Mouse (Mus musculus): ENCODE measurements at regions not wholly inside any gene's neighbourhood (a gene's known extent, or its start where the extent isn't known, plus 50 kb on each side); places are given as distances from the start of the nearest gene placed in this dataset.
A peak's percentile ranks its signal among the peaks of the same experiment; 100 is the strongest.
"Not testable (repeated sequence)": the region's sequence is repeated elsewhere in the genome, so short reads cannot be mapped to it uniquely, and the experiment has no call there.

- not testable (repeated sequence) for DNase-seq (ENCODE audit: low spot score in 2 of 2)
Observed at GRCm38 (mm10) chr9:6845281-6845680, 339.0 kb downstream of the Dync2h1 start.

GRCm38 (mm10) chr9:6834936-6835335, 349.3 kb downstream of the Dync2h1 start:
- not testable (repeated sequence) for DNase-seq (ENCODE audit: low spot score in 2 of 2)

GRCm38 (mm10) chr9:6834470-6834869, 349.8 kb downstream of the Dync2h1 start:
- no peak for DNase-seq (ENCODE audit: low spot score in 2 of 2)

- no peak for DNase-seq (ENCODE audit: low spot score in 2 of 2)
Observed at GRCm38 (mm10) chr9:6832862-6833261, 351.4 kb downstream of the Dync2h1 start.

- not testable (repeated sequence) for DNase-seq (ENCODE audit: low spot score in 2 of 2)
Observed at GRCm38 (mm10) chr9:6831642-6832041, 352.6 kb downstream of the Dync2h1 start.

GRCm38 (mm10) chr9:6826581-6826980, 357.7 kb downstream of the Dync2h1 start:
- no peak for DNase-seq (ENCODE audit: low spot score in 2 of 2)

GRCm38 (mm10) chr9:6825609-6826008, 358.6 kb downstream of the Dync2h1 start:
- no peak for DNase-seq (ENCODE audit: low spot score in 2 of 2)

- not testable (repeated sequence) for DNase-seq (ENCODE audit: low spot score in 2 of 2)
Observed at GRCm38 (mm10) chr9:6823946-6824345, 360.3 kb downstream of the Dync2h1 start.

- DNase-seq (ENCODE audit: low spot score in 2 of 2) = no peak
Observed at GRCm38 (mm10) chr9:6823536-6823935, 360.7 kb downstream of the Dync2h1 start.

GRCm38 (mm10) chr9:6776671-6777070, 407.6 kb downstream of the Dync2h1 start:
- DNase-seq (ENCODE audit: low spot score in 2 of 2) = no peak

- DNase-seq (ENCODE audit: low spot score in 2 of 2) = no peak
Observed at GRCm38 (mm10) chr9:6741478-6741877, 442.8 kb downstream of the Dync2h1 start.

GRCm38 (mm10) chr9:6736411-6736810, 447.8 kb downstream of the Dync2h1 start:
- DNase-seq (ENCODE audit: low spot score in 2 of 2) = no peak

GRCm38 (mm10) chr9:6726411-6726810, 456.8 kb upstream of the Ddi1 start:
- DNase-seq (ENCODE audit: low spot score in 2 of 2) = no peak

GRCm38 (mm10) chr9:6677225-6677718, 407.6 kb upstream of the Ddi1 start:
- no peak for DNase-seq (ENCODE audit: low spot score in 2 of 2)

GRCm38 (mm10) chr9:6668001-6668969, 398.6 kb upstream of the Ddi1 start:
- DNase-seq (ENCODE audit: low spot score in 2 of 2) = peak; percentile 69 to 89

GRCm38 (mm10) chr9:6665679-6666078, 396.0 kb upstream of the Ddi1 start:
- DNase-seq (ENCODE audit: low spot score in 2 of 2) = no peak

- DNase-seq (ENCODE audit: low spot score in 2 of 2) = no peak
Observed at GRCm38 (mm10) chr9:6652267-6652994, 382.8 kb upstream of the Ddi1 start.

- no peak for DNase-seq (ENCODE audit: low spot score in 2 of 2)
Observed at GRCm38 (mm10) chr9:6651572-6652236, 382.1 kb upstream of the Ddi1 start.

- no peak for DNase-seq (ENCODE audit: low spot score in 2 of 2)
Observed at GRCm38 (mm10) chr9:6645796-6646309, 376.2 kb upstream of the Ddi1 start.

GRCm38 (mm10) chr9:6645321-6645720, 375.7 kb upstream of the Ddi1 start:
- no peak for DNase-seq (ENCODE audit: low spot score in 2 of 2)

- DNase-seq (ENCODE audit: low spot score in 2 of 2) = no peak
Observed at GRCm38 (mm10) chr9:6617155-6617554, 347.5 kb upstream of the Ddi1 start.
